Mouse (Mus musculus) liver, embryonic 13.5 days (tissue): ENCODE results near the gene Uba5. TPM values are rescaled to one million over a fixed set of nuclear protein-coding genes. Genes with fewer than 3 reads are reported as not detected.
A peak's percentile ranks its signal among the peaks of the same experiment; 100 is the strongest.

ENCODE experiments used
- ATAC-seq: fragments of 200-750 bp; cut with Nextera tagmentation; 2 replicates; pipeline ENCODE4 v1.8.0; 2017; ENCODE audit warnings: low read depth, mild to moderate bottlenecking, moderate number of reproducible peaks, moderate library complexity
- DNase-seq: peaks from one replicate; pipeline ENCODE4 v3.0.0; 2022
- H3K27ac ChIP-seq: fragments of 300-500 bp; sonication (generic); 2 replicates; pipeline ENCODE4 v1.5.1; 2015; ENCODE audit warnings: moderate library complexity, mild to moderate bottlenecking, inconsistent platforms
- H3K27me3 ChIP-seq: fragments of 300-500 bp; sonication (generic); 2 replicates; pipeline ENCODE4 v1.6.1; 2015; ENCODE audit warnings: mild to moderate bottlenecking, inconsistent platforms
- H3K36me3 ChIP-seq: fragments of 300-500 bp; sonication (generic); 2 replicates; pipeline ENCODE4 v1.6.1; 2015; ENCODE audit warnings: mild to moderate bottlenecking, inconsistent platforms
- H3K4me1 ChIP-seq: fragments of 300-500 bp; sonication (generic); replicated peaks from 2 replicates; pipeline ENCODE4 v1.6.1; 2015; ENCODE audit warnings: inconsistent platforms
- H3K4me2 ChIP-seq: fragments of 300-500 bp; sonication (generic); 2 replicates; pipeline ENCODE4 v1.6.1; 2015; ENCODE audit warnings: inconsistent platforms, mild to moderate bottlenecking, moderate library complexity
- H3K4me3 ChIP-seq: fragments of 300-500 bp; sonication (generic); replicated peaks from 2 replicates; pipeline ENCODE4 v1.5.1; 2015; ENCODE audit warnings: mild to moderate bottlenecking, inconsistent platforms
- H3K9ac ChIP-seq: fragments of 300-500 bp; sonication (generic); 2 replicates; pipeline ENCODE4 v1.6.1; 2015; ENCODE audit warnings: mild to moderate bottlenecking, inconsistent platforms
- H3K9me3 ChIP-seq: fragments of 300-500 bp; sonication (generic); replicated peaks from 2 replicates; pipeline ENCODE4 v1.6.1; 2016; ENCODE audit warnings: inconsistent platforms
- WGBS: fragments of 180-500 bp; shearing (Covaris S2); methylation state at CpG from one replicate; pipeline ENCODE4 v1.1.7; 2015; ENCODE audit not compliant: insufficient replicate concordance; 5-methylcytosine and 5-hydroxymethylcytosine counted together
- polyA plus RNA-seq: library from polyadenylated mRNA; unstranded; fragments of >200 nt; fragmentation: Nextera tagmentation; extraction: Ambion mirVana; gene quantifications from 2 replicates; pipeline ENCODE4 v1.2.1, GENCODE M21; 2015

Gene Uba5
- 20.6 and 23.2 TPM in 2 replicates for polyA plus RNA-seq

DNA sequence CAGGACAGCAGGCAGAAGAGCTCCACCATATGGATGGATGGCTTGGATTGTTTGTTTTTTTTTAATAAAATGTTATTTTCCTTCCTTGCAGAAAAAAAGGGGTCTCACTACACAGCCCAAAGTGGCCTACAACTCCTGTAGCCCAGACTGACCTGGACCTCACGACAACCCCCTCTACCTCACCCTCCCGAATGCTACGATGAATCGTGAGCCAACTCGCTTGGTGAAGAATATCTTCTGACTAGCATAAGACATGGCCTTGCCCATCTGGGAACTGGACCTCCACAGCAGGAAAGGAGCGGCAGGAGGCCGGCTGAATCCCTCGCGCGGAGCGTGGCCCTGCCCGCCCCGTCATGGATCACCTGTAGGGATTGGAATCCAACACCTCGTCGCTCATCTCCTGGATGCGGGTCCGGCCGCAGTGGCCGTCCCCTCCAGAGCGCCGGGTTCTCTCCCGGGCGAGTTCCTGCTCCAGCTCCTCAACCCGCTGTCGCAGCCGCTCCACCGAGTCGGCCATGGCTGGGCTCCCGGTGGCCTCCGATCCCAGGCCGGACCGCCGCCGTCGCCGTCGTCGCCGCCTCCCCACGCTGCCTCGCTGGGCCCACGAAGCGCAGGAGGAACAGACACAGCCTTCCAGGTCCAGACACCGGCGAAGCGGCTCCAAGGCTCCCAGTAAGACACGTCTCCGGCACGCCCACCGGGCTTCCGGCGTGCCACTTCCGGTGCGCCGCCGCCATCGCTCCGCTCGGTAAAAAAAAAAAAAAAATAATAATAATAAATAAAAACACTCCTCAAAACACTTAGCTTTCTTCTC lies at the start of gene Uba5:
TSS of gene Uba5 (minus strand) at position 705 of the 814 bp plus-strand sequence.
- Histone ChIP-seq H3K9me3 (no peaks in the 10 kb centered on the region), H3K4me1 (peaks cover 24% of the 10 kb centered on the region), H3K9ac (peak within 1 kb of the TSS; percentile 87), H3K27ac (peak within 1 kb of the TSS; percentile 58), H3K27me3 (no peaks in the 10 kb centered on the region), H3K36me3 (peaks cover 25% of the 10 kb centered on the region), H3K4me3 (peak within 1 kb of the TSS; percentile 87), H3K4me2 (peak within 1 kb of the TSS; percentile 93)
- ATAC-seq (peak; percentile 75), DNase-seq (peak; percentile 61)
- WGBS: 1% methylated on average over 59 of the region's 59 CpGs

DNA sequence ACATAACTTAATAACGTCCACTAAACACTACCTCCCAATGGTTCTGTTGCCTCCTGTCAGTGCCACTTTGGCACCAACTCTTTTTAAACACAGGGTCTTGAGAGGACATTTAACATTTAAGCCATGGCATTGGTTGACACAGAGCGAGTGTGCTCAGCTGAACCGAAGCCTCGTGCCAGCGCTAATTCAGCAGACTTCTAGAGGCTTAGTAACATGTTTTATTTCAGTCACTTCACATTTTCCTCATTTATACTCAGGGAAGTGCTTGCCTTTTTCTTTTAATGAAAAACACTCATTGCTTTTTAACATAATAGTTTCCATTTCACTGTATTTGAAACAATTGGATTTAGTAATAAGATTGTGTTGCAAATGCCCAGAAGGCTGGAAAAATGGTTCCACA lies 46.2 kb upstream of the Uba5 start:
- Histone ChIP-seq H3K4me1 (no peaks in the 10 kb centered on the region), H3K9ac (no peak overlapping the region), H3K9me3 (no peaks in the 10 kb centered on the region), H3K36me3 (0 out of 2 replicates have a peak, but pooled peaks cover 1% of the 10 kb centered on the region), H3K4me3 (no peak overlapping the region), H3K27me3 (no peaks in the 10 kb centered on the region), H3K4me2 (no peak overlapping the region), H3K27ac (no peak overlapping the region)
- WGBS: 73% methylated on average over 5 of the region's 5 CpGs
- no peak for ATAC-seq
- DNase-seq: no peak

DNA sequence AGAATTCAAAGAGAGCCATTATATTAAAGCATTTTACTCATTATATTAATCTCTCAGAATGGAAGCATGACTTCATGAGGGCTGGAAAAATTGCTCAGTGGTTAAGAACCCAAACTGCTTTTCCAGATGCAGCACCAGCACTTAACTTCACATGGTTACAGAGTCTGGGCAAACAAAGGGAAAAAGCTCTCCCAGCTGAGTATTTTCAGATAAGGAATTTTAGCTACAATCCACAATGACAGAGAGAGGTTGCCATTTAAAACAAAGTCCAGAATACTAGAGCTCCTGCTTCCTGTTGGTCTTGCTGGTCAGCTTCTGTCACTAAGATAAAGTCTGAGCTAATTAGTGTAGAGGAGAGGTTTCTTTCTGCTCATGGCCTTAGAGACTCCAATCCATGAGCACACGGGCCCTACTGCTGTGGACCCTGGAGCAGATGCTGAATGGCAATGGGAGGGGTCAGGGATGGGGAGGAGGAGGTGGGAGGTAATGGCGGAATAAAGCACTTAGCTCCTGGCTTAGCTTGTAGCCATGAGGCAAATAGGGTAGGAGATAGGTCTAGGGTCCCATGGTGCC lies 45.7 kb upstream of the Uba5 start:
- H3K4me2 ChIP-seq: no peak overlapping the region
- no peak for ATAC-seq
- H3K36me3 ChIP-seq: no peaks in the 10 kb centered on the region
- H3K9me3 ChIP-seq: no peaks in the 10 kb centered on the region
- H3K4me3 ChIP-seq: no peak overlapping the region
- DNase-seq: no peak
- 47% methylated on average over 2 of the region's 2 CpGs for WGBS
- H3K4me1 ChIP-seq: no peaks in the 10 kb centered on the region
- no peak overlapping the region for H3K9ac ChIP-seq
- no peaks in the 10 kb centered on the region for H3K27me3 ChIP-seq
- H3K27ac ChIP-seq: no peak overlapping the region

DNA sequence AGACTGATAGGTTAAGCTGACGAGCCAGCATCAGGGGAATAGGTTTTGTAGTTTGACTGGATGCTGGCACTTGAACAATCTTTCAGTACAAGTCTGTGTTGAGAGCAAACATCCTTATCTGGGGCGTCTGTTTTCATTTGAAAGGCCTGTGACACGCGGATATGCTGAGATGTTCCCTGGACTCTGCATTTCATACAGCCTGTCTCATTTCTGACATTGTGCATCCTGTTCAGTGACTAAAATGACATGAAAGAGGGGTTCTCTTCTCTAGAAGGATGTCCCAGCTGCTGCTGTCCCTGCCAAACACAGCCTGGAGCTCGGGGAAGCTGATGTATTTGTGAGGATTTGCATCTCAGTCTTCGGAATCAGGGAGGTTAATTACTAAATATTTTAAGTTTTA lies 44.5 kb upstream of the Uba5 start:
- Histone ChIP-seq H3K4me1 (no peaks in the 10 kb centered on the region), H3K36me3 (no peaks in the 10 kb centered on the region), H3K9ac (no peak overlapping the region), H3K4me3 (no peak overlapping the region), H3K27me3 (no peaks in the 10 kb centered on the region), H3K4me2 (no peak overlapping the region), H3K9me3 (no peaks in the 10 kb centered on the region), H3K27ac (no peak overlapping the region; the same call in 1 of the 2 replicates)
- WGBS: 60% methylated on average over 6 of the region's 6 CpGs
- ATAC-seq: no peak
- DNase-seq: no peak

DNA sequence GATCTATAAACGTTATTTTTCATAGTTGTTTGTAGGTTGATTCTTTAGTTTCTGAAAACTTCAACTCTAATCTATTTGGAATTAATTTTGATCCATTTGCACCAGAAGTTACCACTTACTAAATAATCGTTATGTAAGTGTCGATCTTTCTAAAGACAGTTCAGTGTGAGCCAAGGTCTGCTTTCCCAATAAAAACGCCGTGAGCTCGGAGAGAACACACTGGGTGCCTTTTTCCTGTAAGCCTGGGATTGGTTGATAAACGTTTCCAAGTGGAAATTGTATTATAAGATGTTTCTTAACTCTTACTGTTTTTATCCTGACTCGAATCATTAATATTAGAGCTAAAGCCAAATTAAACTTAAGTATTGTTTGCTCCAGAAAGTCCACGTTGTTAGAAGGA lies 44.0 kb upstream of the Uba5 start:
- Histone ChIP-seq H3K36me3 (no peaks in the 10 kb centered on the region), H3K4me3 (no peak overlapping the region), H3K4me2 (no peak overlapping the region), H3K9ac (no peak overlapping the region), H3K27me3 (no peaks in the 10 kb centered on the region), H3K27ac (no peak overlapping the region), H3K4me1 (no peaks in the 10 kb centered on the region), H3K9me3 (no peaks in the 10 kb centered on the region)
- ATAC-seq: no peak
- no peak for DNase-seq
- WGBS: 69% methylated on average over 9 of the region's 9 CpGs

DNA sequence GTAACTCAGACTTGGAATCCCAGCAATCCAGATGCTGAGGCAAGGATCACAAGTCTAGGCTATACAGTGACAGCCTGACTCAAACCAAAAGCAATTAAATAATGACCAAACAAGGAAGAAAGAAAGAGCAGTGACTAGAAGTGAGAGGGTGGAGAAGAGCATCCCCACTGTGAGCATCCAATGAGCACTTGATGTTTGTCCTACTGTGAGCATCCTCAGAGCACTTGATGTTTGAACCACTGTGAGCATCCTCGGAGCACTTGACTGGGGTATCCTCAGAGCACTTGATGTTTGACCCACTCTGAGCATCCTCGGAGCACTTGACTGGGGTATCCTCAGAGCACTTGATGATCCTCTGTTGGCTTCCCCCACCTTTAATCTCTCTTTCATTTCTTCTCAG lies 42.1 kb upstream of the Uba5 start:
- Histone ChIP-seq H3K4me1 (no peaks in the 10 kb centered on the region), H3K36me3 (no peaks in the 10 kb centered on the region), H3K27ac (no peak overlapping the region), H3K9ac (no peak overlapping the region), H3K4me2 (no peak overlapping the region), H3K4me3 (no peak overlapping the region), H3K27me3 (no peaks in the 10 kb centered on the region), H3K9me3 (no peaks in the 10 kb centered on the region)
- DNase-seq (no peak), ATAC-seq (no peak)
- 81% methylated on average over 2 of the region's 2 CpGs for WGBS

DNA sequence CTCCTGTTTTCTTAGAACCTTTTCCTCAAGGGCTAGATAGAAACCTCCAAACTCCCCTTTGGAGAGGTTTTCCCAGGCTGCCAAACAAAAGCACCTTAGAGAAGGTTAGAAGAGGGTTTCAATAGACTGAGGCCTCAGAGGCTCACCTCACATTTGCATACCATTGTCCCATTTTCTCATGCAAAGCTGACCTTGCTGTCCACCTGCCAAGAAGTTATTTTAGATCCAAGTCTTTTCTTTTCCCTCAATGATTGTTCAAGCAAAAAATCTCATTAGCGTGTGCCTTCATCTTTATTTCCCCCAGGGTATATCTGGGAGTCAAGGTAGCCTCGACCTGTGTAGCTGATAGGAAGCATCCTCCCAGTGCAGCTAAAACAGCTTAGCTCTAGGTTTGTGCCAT lies 40.0 kb upstream of the Uba5 start:
- Histone ChIP-seq H3K27me3 (no peaks in the 10 kb centered on the region), H3K27ac (no peak overlapping the region), H3K9me3 (no peaks in the 10 kb centered on the region), H3K36me3 (peaks cover 4% of the 10 kb centered on the region; the same call in 1 of the 2 replicates), H3K4me1 (no peaks in the 10 kb centered on the region), H3K9ac (no peak overlapping the region), H3K4me2 (no peak overlapping the region), H3K4me3 (no peak overlapping the region)
- ATAC-seq (no peak), DNase-seq (no peak)
- WGBS: 43% methylated on average over 2 of the region's 2 CpGs

DNA sequence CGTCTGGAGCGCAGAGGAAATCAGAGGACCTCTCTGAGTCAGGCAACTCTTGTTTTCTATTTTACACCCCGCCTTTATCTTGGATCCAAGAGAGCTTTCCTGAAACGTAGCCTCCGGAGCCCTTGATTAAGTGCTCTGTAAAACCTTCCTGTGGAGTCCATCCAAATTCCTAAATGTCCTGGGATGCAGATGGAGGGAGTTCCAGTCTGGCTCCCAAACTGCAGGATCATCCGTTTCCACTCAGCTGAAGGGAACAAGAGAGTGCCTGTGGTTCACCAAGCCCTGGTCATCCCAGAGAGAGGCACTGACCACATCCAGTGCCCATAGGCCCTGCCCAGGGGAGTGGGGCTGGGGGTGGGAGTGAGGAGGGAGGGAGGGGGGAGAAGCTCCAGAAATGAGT lies 39.4 kb upstream of the Uba5 start:
- no peak overlapping the region for H3K27ac ChIP-seq
- DNase-seq: no peak
- WGBS: 44% methylated on average over 6 of the region's 6 CpGs

DNA sequence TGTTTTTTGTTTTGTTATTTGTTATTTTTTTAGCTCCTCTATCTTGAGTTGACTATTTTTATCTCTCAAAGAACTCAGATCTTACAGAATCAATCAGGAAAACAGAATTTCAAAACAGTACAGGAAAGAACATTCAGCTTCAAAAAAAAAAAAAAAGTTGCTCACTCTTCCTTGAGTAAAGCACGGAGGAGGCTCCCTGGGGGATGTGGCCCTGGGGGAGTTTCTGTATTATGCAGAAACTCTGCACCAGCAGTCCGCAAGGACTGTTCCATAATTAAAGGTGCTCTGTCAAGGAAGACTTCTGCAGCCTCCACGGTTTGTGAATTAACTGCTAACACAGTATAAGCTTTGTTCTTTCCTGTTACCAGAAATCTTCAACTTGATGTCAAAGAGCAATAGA lies 38.5 kb upstream of the Uba5 start:
- Histone ChIP-seq H3K9ac (no peak overlapping the region), H3K4me3 (no peak overlapping the region), H3K27me3 (no peaks in the 10 kb centered on the region), H3K27ac (no peak overlapping the region), H3K9me3 (no peaks in the 10 kb centered on the region), H3K4me1 (no peaks in the 10 kb centered on the region), H3K36me3 (peaks cover 9% of the 10 kb centered on the region; the same call in 1 of the 2 replicates), H3K4me2 (no peak overlapping the region)
- WGBS: 49% methylated on average over 3 of the region's 3 CpGs
- DNase-seq (no peak), ATAC-seq (no peak)

More for the DNA sequence above, 39.4 kb upstream of the Uba5 start:
- Histone ChIP-seq H3K27me3 (no peaks in the 10 kb centered on the region), H3K4me1 (no peaks in the 10 kb centered on the region), H3K9me3 (no peaks in the 10 kb centered on the region), H3K9ac (no peak overlapping the region), H3K4me3 (no peak overlapping the region), H3K36me3 (peaks cover 6% of the 10 kb centered on the region; the same call in 1 of the 2 replicates), H3K4me2 (no peak overlapping the region)
- ATAC-seq: no peak

DNA sequence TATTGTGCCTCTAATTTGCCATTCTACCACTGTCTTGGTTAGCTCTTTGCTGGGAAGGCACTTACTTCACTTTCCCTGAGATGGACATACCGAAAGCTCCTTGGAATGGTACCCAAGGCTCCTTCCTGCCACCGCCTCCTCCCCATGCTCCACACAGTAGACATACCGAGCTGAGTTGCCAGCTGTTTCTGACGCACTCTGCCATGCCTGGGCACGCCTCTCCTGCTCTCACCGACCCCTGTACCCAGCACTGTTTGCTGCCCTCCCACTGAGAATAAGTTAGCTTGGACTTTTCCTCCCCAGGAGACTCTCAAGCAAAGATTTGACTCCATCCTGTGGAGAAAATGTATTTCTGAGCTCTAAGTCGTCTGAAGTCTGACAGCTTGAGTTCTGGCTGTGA lies 37.9 kb upstream of the Uba5 start:
- Histone ChIP-seq H3K36me3 (peaks cover 9% of the 10 kb centered on the region; the same call in 1 of the 2 replicates), H3K27me3 (no peaks in the 10 kb centered on the region), H3K4me3 (no peak overlapping the region), H3K9me3 (no peaks in the 10 kb centered on the region), H3K4me2 (no peak overlapping the region), H3K4me1 (no peaks in the 10 kb centered on the region), H3K27ac (no peak overlapping the region), H3K9ac (no peak overlapping the region)
- DNase-seq (no peak), ATAC-seq (no peak)
- WGBS: 57% methylated on average over 7 of the region's 7 CpGs

DNA sequence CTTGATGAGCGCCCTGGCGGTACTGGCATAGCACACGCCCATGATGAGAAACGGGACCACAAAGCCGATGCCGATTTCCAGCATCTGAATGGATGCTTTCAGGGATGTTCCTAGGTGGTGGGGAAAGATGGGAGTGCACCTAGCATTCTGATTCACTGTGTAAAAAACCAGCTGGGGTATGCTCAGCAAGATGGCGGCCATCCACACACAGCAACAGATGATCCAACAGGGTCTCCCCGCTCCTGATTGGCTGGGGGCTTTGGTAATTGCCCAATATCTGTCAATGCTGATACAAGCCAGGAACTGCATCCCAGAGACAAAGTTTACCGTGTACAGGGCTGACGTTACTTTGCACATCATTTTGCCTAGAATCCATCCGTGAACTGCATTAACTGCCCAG lies 36.1 kb upstream of the Uba5 start:
- no peak overlapping the region for H3K4me3 ChIP-seq
- no peak overlapping the region for H3K4me2 ChIP-seq
- no peak for DNase-seq
- no peak overlapping the region for H3K9ac ChIP-seq
- WGBS: 77% methylated on average over 11 of the region's 11 CpGs
- peaks cover 9% of the 10 kb centered on the region; the same call in 1 of the 2 replicates for H3K36me3 ChIP-seq
- no peaks in the 10 kb centered on the region for H3K27me3 ChIP-seq
- H3K4me1 ChIP-seq: no peaks in the 10 kb centered on the region
- no peaks in the 10 kb centered on the region for H3K9me3 ChIP-seq
- ATAC-seq: no peak
- H3K27ac ChIP-seq: no peak overlapping the region

DNA sequence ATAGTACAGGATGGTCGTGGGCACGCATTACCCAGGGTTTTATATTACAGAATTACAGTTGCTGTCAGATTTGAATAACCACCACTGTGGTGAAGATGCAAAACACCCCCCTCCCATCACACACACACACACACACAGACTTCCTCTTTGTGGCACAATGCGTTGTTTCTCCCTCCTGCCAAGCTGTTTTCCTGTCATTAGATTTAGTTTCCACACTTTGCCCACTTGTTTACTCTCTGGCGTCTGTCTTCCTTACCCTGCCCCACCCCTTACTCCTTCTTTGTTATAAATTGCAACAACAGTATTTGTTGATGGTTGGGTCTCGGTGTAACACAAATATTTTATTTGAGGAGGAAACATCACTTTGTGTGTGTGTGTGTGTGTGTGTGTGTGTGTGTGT lies 35.3 kb upstream of the Uba5 start:
- 30% methylated on average over 5 of the region's 5 CpGs for WGBS
- no peak overlapping the region for H3K27ac ChIP-seq
- no peak for DNase-seq
- H3K9ac ChIP-seq: no peak overlapping the region
- no peaks in the 10 kb centered on the region for H3K9me3 ChIP-seq
- H3K36me3 ChIP-seq: peaks cover 9% of the 10 kb centered on the region; the same call in 1 of the 2 replicates
- H3K27me3 ChIP-seq: no peaks in the 10 kb centered on the region
- H3K4me1 ChIP-seq: no peaks in the 10 kb centered on the region
- no peak overlapping the region for H3K4me3 ChIP-seq
- ATAC-seq: no peak
- H3K4me2 ChIP-seq: no peak overlapping the region
